Mouse (Mus musculus): ENCODE measurements around the gene Eno3. TPM values are rescaled to one million over a fixed set of nuclear protein-coding genes. Genes with fewer than 3 reads are reported as not detected.
A peak's percentile ranks its signal among the peaks of the same experiment; 100 is the strongest.

Eno3 gene
- polyA plus RNA-seq, 1 experiment from 2014 or later = 9.6 TPM

DNA sequence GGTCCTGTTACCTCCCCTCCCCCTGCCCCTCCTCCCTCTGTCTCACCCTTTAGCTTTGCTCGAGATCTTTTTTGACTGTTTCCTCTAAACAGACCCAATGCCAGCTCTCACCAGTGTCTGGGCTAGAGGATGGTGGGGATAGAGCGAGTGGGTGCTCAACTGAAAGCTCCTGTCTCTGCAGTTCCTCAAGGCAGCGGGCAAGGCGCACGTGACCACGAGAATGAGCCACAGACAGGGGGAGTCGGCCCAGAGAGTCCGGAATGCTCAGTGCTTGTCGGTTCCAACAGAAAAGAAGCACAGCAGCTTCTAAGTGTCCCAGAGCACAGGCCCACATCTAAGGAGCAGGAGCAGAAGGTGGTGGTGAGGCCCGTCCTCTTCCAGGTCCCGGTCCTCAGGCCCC lies 17.5 kb downstream of the Eno3 start:
- H3K4me1 ChIP-seq (replicated peaks; ENCODE audit: control insufficient read depth, insufficient read depth) = no peaks in the 10 kb centered on the region
- WGBS = 64% methylated on average over 11 of the region's 11 CpGs
- H3K4me2 ChIP-seq (replicated peaks; ENCODE audit: low read depth) = no peak overlapping the region
- no peak overlapping the region for H3K27ac ChIP-seq (replicated peaks)
- TF ChIP-seq EP300 (optimal IDR thresholded peaks at IDR 0.05) (no peak), CTCF (IDR thresholded peaks at IDR 0.05; ENCODE audit: low read depth) (no peak)
- H3K9me3 ChIP-seq (ENCODE audit: control insufficient read depth, low read length) = no peaks in the 10 kb centered on the region
- no peak overlapping the region for H3K9ac ChIP-seq (ENCODE audit: low read length)
- H3K4me3 ChIP-seq (ENCODE audit: low read depth, low read length) = no peak overlapping the region
- H3K36me3 ChIP-seq (ENCODE audit: control insufficient read depth, insufficient read depth, low read length) = peaks cover 9% of the 10 kb centered on the region
- H3K27me3 ChIP-seq (ENCODE audit: control insufficient read depth, insufficient read depth, low read length) = no peaks in the 10 kb centered on the region
- 0 out of 2 replicates have a peak, but pooled peaks have one; percentile 11 for ATAC-seq (ENCODE audit: low FRiP score, low TSS enrichment)
- no peak for DNase-seq (ENCODE audit: low spot score)

DNA sequence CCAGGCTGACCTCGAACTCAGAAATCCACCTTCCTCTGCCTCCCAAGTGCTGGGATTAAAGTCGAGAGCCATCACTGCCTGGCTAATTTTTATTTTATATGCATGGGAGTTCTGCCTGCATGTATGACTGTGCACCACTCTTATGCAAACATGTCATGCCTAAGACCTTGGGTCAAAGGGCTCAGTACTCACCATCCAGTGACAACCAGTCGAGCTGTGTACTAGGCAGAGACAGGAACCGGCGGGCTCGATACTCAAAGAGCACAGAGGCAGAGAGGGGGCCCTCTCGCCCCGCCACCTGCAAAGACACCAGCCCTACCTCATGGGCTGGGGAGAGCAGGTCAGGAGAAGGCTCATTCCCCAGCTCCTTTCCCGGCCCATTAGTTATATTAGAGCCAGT lies 21.1 kb downstream of the Eno3 start:
- WGBS = 69% methylated on average over 9 of the region's 9 CpGs
- Histone ChIP-seq H3K36me3 (ENCODE audit: control insufficient read depth, insufficient read depth, low read length) (peaks cover 17% of the 10 kb centered on the region), H3K27ac (replicated peaks) (no peak overlapping the region), H3K4me3 (ENCODE audit: low read depth, low read length) (no peak overlapping the region), H3K27me3 (ENCODE audit: control insufficient read depth, insufficient read depth, low read length) (no peaks in the 10 kb centered on the region), H3K9ac (ENCODE audit: low read length) (no peak overlapping the region), H3K9me3 (ENCODE audit: control insufficient read depth, low read length) (no peaks in the 10 kb centered on the region), H3K4me1 (replicated peaks; ENCODE audit: control insufficient read depth, insufficient read depth) (no peaks in the 10 kb centered on the region), H3K4me2 (replicated peaks; ENCODE audit: low read depth) (no peak overlapping the region)
- TF ChIP-seq CTCF (IDR thresholded peaks at IDR 0.05; ENCODE audit: low read depth) (no peak), EP300 (optimal IDR thresholded peaks at IDR 0.05) (no peak)
- ATAC-seq (ENCODE audit: low FRiP score, low TSS enrichment) (no peak), DNase-seq (ENCODE audit: low spot score) (no peak)

DNA sequence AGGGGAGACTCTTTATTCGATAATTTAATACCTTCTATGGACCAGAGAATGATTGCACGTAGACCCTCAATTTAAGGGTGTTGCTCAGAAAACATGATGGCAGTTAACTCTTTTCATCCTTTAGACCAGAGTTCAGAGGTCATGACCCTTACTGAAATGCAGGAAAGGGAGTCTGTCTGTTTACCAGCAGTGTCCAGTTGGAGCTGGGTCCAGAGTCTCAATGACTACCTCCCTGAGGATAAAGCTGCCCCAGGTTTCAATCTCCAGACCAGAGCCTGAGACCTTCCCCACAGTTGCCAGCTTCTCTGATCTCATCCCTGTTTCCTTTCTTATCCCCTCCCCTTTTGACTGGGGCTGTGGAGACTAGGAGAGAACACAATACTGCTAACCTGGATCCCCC lies 21.6 kb downstream of the Eno3 start:
- TF ChIP-seq EP300 (optimal IDR thresholded peaks at IDR 0.05) (no peak), CTCF (IDR thresholded peaks at IDR 0.05; ENCODE audit: low read depth) (no peak)
- no peak overlapping the region for H3K4me3 ChIP-seq (ENCODE audit: low read depth, low read length)
- H3K27me3 ChIP-seq (ENCODE audit: control insufficient read depth, insufficient read depth, low read length) = no peaks in the 10 kb centered on the region
- H3K4me1 ChIP-seq (replicated peaks; ENCODE audit: control insufficient read depth, insufficient read depth) = no peaks in the 10 kb centered on the region
- H3K9me3 ChIP-seq (ENCODE audit: control insufficient read depth, low read length) = no peaks in the 10 kb centered on the region
- WGBS = 83% methylated on average over 2 of the region's 2 CpGs
- DNase-seq (ENCODE audit: low spot score) = no peak
- peaks cover 20% of the 10 kb centered on the region for H3K36me3 ChIP-seq (ENCODE audit: control insufficient read depth, insufficient read depth, low read length)
- H3K9ac ChIP-seq (ENCODE audit: low read length) = no peak overlapping the region
- no peak overlapping the region for H3K27ac ChIP-seq (replicated peaks)
- no peak for ATAC-seq (ENCODE audit: low FRiP score, low TSS enrichment)
- no peak overlapping the region for H3K4me2 ChIP-seq (replicated peaks; ENCODE audit: low read depth)

DNA sequence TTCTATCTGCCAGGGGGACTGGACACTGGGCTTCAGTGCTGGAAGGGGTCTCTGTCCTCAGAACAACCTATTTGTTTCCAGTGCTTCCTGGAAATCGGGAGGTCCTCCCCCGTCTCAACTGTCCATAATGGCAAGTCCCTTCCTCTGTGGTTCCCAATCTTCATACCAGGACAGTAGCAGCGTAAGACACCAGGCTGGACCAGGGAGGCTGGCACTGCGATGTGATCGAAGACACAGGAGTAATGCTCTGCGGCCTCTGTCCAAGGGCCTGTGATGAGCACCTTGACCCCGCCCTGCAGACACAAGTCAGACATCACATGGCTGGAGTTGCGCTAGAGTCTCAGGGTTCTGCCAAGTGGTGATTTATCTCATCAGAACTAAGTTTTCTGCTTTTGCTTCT lies 22.4 kb downstream of the Eno3 start:
- Histone ChIP-seq H3K9me3 (ENCODE audit: control insufficient read depth, low read length) (no peaks in the 10 kb centered on the region), H3K4me1 (replicated peaks; ENCODE audit: control insufficient read depth, insufficient read depth) (no peaks in the 10 kb centered on the region), H3K4me3 (ENCODE audit: low read depth, low read length) (no peak overlapping the region), H3K27ac (replicated peaks) (no peak overlapping the region), H3K27me3 (ENCODE audit: control insufficient read depth, insufficient read depth, low read length) (no peaks in the 10 kb centered on the region), H3K4me2 (replicated peaks; ENCODE audit: low read depth) (no peak overlapping the region), H3K9ac (ENCODE audit: low read length) (no peak overlapping the region), H3K36me3 (ENCODE audit: control insufficient read depth, insufficient read depth, low read length) (peaks cover 20% of the 10 kb centered on the region)
- 94% methylated on average over 8 of the region's 8 CpGs for WGBS
- ATAC-seq (ENCODE audit: low FRiP score, low TSS enrichment) = no peak
- DNase-seq (ENCODE audit: low spot score) = no peak
- TF ChIP-seq EP300 (optimal IDR thresholded peaks at IDR 0.05) (no peak), CTCF (IDR thresholded peaks at IDR 0.05; ENCODE audit: low read depth) (no peak)

DNA sequence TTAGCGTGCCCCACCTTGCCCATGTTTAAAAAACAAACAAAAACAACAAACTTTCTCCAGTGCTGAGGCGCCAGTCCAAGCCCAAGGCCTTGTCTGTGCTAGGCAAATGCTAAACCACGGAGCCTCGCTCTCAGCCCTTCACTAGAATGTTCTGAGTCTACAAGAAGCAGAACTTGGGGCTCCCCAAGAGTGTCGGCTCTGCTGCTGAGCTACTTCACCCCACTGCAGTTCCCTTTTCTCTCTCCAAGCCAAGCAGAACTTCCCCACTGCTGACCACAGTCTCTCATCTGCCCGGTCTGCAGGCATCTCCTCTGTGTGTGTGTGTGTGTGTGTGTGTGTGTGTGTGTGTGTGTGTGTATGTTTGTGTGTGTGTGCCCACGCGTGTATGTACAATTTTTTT lies 22.9 kb downstream of the Eno3 start:
- no peak overlapping the region for H3K27ac ChIP-seq (replicated peaks)
- no peak overlapping the region for H3K4me2 ChIP-seq (replicated peaks; ENCODE audit: low read depth)
- H3K9ac ChIP-seq (ENCODE audit: low read length) = no peak overlapping the region
- TF ChIP-seq CTCF (IDR thresholded peaks at IDR 0.05; ENCODE audit: low read depth) (no peak), EP300 (optimal IDR thresholded peaks at IDR 0.05) (no peak)
- H3K4me1 ChIP-seq (replicated peaks; ENCODE audit: control insufficient read depth, insufficient read depth) = no peaks in the 10 kb centered on the region
- no peak for DNase-seq (ENCODE audit: low spot score)
- no peak overlapping the region for H3K4me3 ChIP-seq (ENCODE audit: low read depth, low read length)
- H3K9me3 ChIP-seq (ENCODE audit: control insufficient read depth, low read length) = no peaks in the 10 kb centered on the region
- ATAC-seq (ENCODE audit: low FRiP score, low TSS enrichment) = no peak
- 93% methylated on average over 8 of the region's 8 CpGs for WGBS
- H3K36me3 ChIP-seq (ENCODE audit: control insufficient read depth, insufficient read depth, low read length) = peaks cover 24% of the 10 kb centered on the region
- no peaks in the 10 kb centered on the region for H3K27me3 ChIP-seq (ENCODE audit: control insufficient read depth, insufficient read depth, low read length)

DNA sequence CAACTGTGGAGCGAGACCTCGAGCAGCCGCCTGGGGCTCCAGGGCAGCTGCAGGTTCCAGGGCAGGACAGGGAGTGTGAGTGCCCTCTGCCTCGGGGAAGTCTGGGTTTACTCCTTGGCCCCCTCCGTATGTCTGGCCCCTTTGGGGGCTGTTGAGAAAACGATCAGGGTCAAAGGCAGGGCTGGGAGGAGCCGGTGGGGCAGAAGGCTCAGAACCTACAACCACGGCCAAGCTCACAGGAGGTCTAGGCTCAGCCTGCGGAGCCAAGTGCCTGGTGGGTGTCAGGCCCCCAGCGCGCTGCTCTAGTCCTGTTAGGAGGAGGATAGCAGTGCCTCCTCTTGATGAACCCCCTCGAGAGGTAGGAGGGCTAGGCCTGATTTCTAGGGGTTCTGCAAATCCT lies 24.2 kb downstream of the Eno3 start:
- TF ChIP-seq CTCF (IDR thresholded peaks at IDR 0.05; ENCODE audit: low read depth) (no peak), EP300 (optimal IDR thresholded peaks at IDR 0.05) (no peak)
- H3K9me3 ChIP-seq (ENCODE audit: control insufficient read depth, low read length) = no peaks in the 10 kb centered on the region
- no peak overlapping the region for H3K9ac ChIP-seq (ENCODE audit: low read length)
- H3K4me2 ChIP-seq (replicated peaks; ENCODE audit: low read depth) = no peak overlapping the region
- no peak overlapping the region for H3K4me3 ChIP-seq (ENCODE audit: low read depth, low read length)
- ATAC-seq (ENCODE audit: low FRiP score, low TSS enrichment) (no peak), DNase-seq (ENCODE audit: low spot score) (no peak)
- no peaks in the 10 kb centered on the region for H3K27me3 ChIP-seq (ENCODE audit: control insufficient read depth, insufficient read depth, low read length)
- no peaks in the 10 kb centered on the region for H3K4me1 ChIP-seq (replicated peaks; ENCODE audit: control insufficient read depth, insufficient read depth)
- peaks cover 24% of the 10 kb centered on the region for H3K36me3 ChIP-seq (ENCODE audit: control insufficient read depth, insufficient read depth, low read length)
- 67% methylated on average over 12 of the region's 12 CpGs for WGBS
- H3K27ac ChIP-seq (replicated peaks) = no peak overlapping the region
